Mouse (Mus musculus) erythroblast, embryonic 14.5 days (primary cell): ENCODE results near the gene Rabggtb.

ENCODE experiments used
- GATA1 ChIP-seq: IDR thresholded peaks from 2 replicates; pipeline ENCODE4 v1.6.1; 2012; ENCODE audit warnings: low read length, inconsistent platforms, mixed read lengths
- TAL1 ChIP-seq: IDR thresholded peaks from 3 replicates; pipeline ENCODE4 v1.6.1; 2012; ENCODE audit warnings: low read length, inconsistent platforms, mixed read lengths

DNA sequence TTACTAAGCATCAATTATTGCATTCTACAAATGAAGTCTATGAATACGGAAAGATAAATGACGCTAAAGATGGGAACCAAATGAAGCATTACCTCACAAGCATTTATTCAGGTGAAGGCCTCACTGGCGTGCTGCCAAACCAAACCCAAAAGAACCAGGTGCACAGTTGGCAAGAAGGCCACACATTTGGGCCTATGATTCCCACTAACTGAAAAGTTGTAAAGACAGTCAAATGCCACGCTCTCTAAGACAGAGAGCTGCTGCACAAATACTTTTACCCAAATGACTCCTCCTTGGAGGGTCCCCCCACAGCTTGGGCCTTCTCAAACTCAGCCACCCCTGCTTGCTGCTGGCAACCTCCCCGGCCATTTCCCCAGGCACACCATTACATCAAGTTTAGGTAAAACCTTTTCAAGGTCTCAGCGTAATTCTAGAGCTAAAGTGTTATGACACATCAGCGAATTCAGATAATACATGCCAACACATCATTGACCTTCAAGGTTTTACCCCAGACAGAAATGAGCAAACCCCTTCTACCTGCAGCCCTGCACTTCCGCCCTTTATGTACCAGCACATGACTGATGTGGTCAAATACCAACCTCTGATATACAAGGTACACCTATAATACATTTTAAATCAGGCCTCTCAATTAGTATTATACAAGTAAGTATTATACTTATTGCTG, 1.5 kb downstream of the Rabggtb start:
- TF ChIP-seq GATA1 (no peak), TAL1 (no peak)
